Mouse (Mus musculus) cerebellum, adult 2 months (tissue): Measurements from ENCODE around the gene Ppcs.

Source experiments
- CTCF ChIP-seq: fragments of 200-500 bp; IDR thresholded peaks from 2 replicates; pipeline ENCODE4 v1.5.1; 2011; ENCODE audit warnings: low read depth, mild to moderate bottlenecking, control low read depth, low read length, moderate library complexity, borderline replicate concordance; ENCODE audit not compliant: insufficient read depth
- POLR2A ChIP-seq: fragments of 200-500 bp; IDR thresholded peaks from 2 replicates; pipeline ENCODE4 v1.6.1; 2011; ENCODE audit warnings: low read length, control low read depth, borderline replicate concordance; ENCODE audit not compliant: insufficient read depth

DNA sequence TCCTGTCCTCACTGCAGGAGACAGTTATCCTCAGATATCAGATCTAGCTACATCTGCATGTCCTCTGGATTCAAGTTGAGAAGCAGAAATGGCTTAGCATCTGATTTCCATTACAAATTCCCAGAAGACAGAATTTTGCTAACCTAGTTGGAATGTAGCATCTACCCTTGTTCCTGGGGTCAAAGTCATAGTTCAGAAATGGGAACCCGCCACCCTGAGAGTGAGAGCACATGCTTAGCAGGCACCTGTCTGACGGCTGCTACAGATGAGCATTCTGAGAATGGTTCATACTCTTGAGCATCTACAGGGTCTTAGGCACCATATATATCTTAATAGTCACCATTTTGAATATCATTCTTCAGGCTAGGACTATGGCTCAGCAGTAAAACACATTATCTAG lies 15.7 kb upstream of the Ppcs start:
- TF ChIP-seq CTCF (no peak), POLR2A (no peak)
